Mouse (Mus musculus) myocyte (in vitro differentiated cells): ENCODE data around the gene Dnajb13. TPM values are rescaled to one million over a fixed set of nuclear protein-coding genes. Genes with fewer than 3 reads are reported as not detected.

Source experiments
- H3K27me3 ChIP-seq: one replicate; pipeline ENCODE4 v1.6.1; 2011; ENCODE audit not compliant: control insufficient read depth, insufficient read depth, insufficient read length
- H3K36me3 ChIP-seq: one replicate; pipeline ENCODE4 v1.6.1; 2011; ENCODE audit not compliant: control insufficient read depth, insufficient read depth
- H3K4me2 ChIP-seq: one replicate; pipeline ENCODE4 v1.6.1; 2011; ENCODE audit warnings: low read depth, control low read depth
- H3K4me3 ChIP-seq: one replicate; pipeline ENCODE4 v1.5.1; 2011; ENCODE audit warnings: mild to moderate bottlenecking, control low read depth, moderate library complexity
- H3K79me2 ChIP-seq: one replicate; pipeline ENCODE4 v1.6.1; 2011; ENCODE audit not compliant: control insufficient read depth, insufficient read depth
- H3ac ChIP-seq: one replicate; pipeline ENCODE4 v1.6.1; 2011; ENCODE audit not compliant: control insufficient read depth, insufficient read length
- CEBPB ChIP-seq: IDR thresholded peaks from 2 replicates; pipeline ENCODE4 v1.6.1; 2011; ENCODE audit warnings: mild to moderate bottlenecking, moderate library complexity; ENCODE audit not compliant: poor library complexity, insufficient read depth, severe bottlenecking
- E2F4 ChIP-seq: IDR thresholded peaks from one replicate; pipeline ENCODE4 v1.6.1; 2011; ENCODE audit warnings: mild to moderate bottlenecking, control low read depth, moderate library complexity; ENCODE audit not compliant: insufficient read depth
- MAX ChIP-seq: IDR thresholded peaks from one replicate; pipeline ENCODE4 v1.6.1; 2011; ENCODE audit warnings: low read depth, mild to moderate bottlenecking, control low read depth
- MYOD1 ChIP-seq, 3 experiments: IDR thresholded peaks; one replicate each; pipeline ENCODE4 v1.6.1; 2011; ENCODE audit warnings: control low read depth in 2 of 3, low read depth in 2 of 3, mild to moderate bottlenecking in 2 of 3, moderate library complexity in 1 of 3; ENCODE audit not compliant: insufficient read length in 2 of 3, control insufficient read depth in 1 of 3
- MYOG ChIP-seq, 3 experiments: IDR thresholded peaks; one replicate each; pipeline ENCODE4 v1.6.1; 2011; ENCODE audit warnings: control low read depth in 2 of 3, low read depth in 2 of 3, mild to moderate bottlenecking in 2 of 3; ENCODE audit not compliant: insufficient read length in 2 of 3, control insufficient read depth in 1 of 3, insufficient read depth in 1 of 3
- POLR2A ChIP-seq: IDR thresholded peaks from one replicate; pipeline ENCODE4 v1.6.1; 2011; ENCODE audit warnings: low read depth, mild to moderate bottlenecking, control low read depth, moderate library complexity; ENCODE audit not compliant: insufficient read length
- POLR2AphosphoS2 ChIP-seq: IDR thresholded peaks from one replicate; pipeline ENCODE4 v1.6.1; 2011; ENCODE audit warnings: low read depth, control low read depth; ENCODE audit not compliant: insufficient read length
- REST ChIP-seq: IDR thresholded peaks from one replicate; pipeline ENCODE4 v1.6.1; 2011; ENCODE audit warnings: mild to moderate bottlenecking, control low read depth, moderate library complexity; ENCODE audit not compliant: insufficient read depth, insufficient read length
- SRF ChIP-seq: IDR thresholded peaks from one replicate; pipeline ENCODE4 v1.6.1; 2011; ENCODE audit warnings: low read depth; ENCODE audit not compliant: control insufficient read depth, insufficient read length
- TCF12 ChIP-seq: IDR thresholded peaks from one replicate; pipeline ENCODE4 v1.6.1; 2011; ENCODE audit warnings: mild to moderate bottlenecking, control low read depth; ENCODE audit not compliant: poor library complexity, insufficient read depth, severe bottlenecking
- TCF3 ChIP-seq: IDR thresholded peaks from one replicate; pipeline ENCODE4 v1.6.1; 2011; ENCODE audit warnings: low read depth, control low read depth; ENCODE audit not compliant: insufficient read length
- USF1 ChIP-seq: IDR thresholded peaks from one replicate; pipeline ENCODE4 v1.6.1; 2011; ENCODE audit warnings: low read depth, mild to moderate bottlenecking, control low read depth, moderate library complexity
- polyA plus RNA-seq: library from polyadenylated mRNA; unstranded; fragments of >200 nt; fragmentation: generic; extraction: Trizol; gene quantifications from one replicate; pipeline ENCODE4 v1.2.1, GENCODE M21; 2012; ENCODE audit warnings: missing spikeins

The Dnajb13 gene
- polyA plus RNA-seq, result 0.46 TPM

- no peak within 1 kb of the TSS for H3K4me2 ChIP-seq
- no peak for TF ChIP-seq MYOD1 (IDR thresholded peaks at IDR 0.05; ENCODE audit: control insufficient read depth in 1 of 3, insufficient read length in 2 of 3, low read depth in 2 of 3)
- no peak for TF ChIP-seq POLR2A
- TF ChIP-seq USF1, result no peak
- TF ChIP-seq MYOG (IDR thresholded peaks at IDR 0.05; ENCODE audit: control insufficient read depth in 1 of 3, insufficient read depth in 1 of 3, insufficient read length in 2 of 3, low read depth in 2 of 3), result no peak
- TF ChIP-seq MAX, result no peak
- TF ChIP-seq REST, result no peak
- no peak for TF ChIP-seq TCF3
Observed at GRCm38 (mm10) chr7:100514573-100514972, at the start of gene Dnajb13. TSS of gene Dnajb13 (minus strand) at chr7:100514960.

DNA sequence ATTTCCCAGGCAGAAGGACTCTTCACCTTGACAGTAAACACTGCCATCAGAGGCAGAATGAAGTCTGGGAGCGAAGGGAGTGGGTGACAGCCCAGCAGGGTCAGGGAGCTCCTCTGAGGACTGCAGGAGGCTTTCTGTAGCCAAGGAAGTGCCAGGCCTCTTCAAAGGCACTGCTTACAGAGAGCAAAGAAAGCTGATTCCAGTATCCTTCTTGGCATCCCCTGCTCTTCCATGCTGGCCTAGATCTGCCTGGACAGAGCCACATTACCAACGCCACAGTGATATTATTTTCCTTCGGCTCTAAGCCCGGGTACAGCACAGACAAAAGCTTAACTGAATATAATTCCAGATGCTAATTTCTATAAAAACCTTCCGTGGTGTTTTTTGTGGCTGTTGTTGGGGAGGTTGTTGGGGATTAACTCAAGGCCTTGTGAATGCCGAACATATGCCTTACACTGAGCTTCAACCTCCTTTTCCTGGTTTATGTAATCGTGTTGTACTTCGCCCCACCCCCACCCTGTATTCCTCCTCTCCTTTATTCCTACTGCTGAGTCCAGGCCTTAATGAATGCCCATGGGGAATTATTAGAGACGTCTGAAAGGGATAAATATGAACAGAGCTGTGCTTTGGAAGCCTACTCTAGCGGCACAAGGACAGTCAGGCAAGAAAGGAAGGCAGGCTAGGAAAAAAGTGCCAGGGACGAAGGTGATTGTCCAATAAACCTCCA, 47.3 kb upstream of the Dnajb13 start:
- no peaks in the 10 kb centered on the region for H3K27me3 ChIP-seq
- no peak overlapping the region for H3ac ChIP-seq
- no peak overlapping the region for H3K4me3 ChIP-seq
- H3K36me3 ChIP-seq, result no peaks in the 10 kb centered on the region
- H3K79me2 ChIP-seq, result no peaks in the 10 kb centered on the region
- TF ChIP-seq MAX (no peak), MYOD1 (IDR thresholded peaks at IDR 0.05; ENCODE audit: control insufficient read depth in 1 of 3, insufficient read length in 2 of 3, low read depth in 2 of 3) (no peak), TCF3 (no peak), REST (no peak), SRF (no peak), MYOG (IDR thresholded peaks at IDR 0.05; ENCODE audit: control insufficient read depth in 1 of 3, insufficient read depth in 1 of 3, insufficient read length in 2 of 3, low read depth in 2 of 3) (no peak), CEBPB (no peak), TCF12 (no peak), USF1 (no peak), E2F4 (no peak), POLR2A (no peak), POLR2AphosphoS2 (no peak)
- no peak overlapping the region for H3K4me2 ChIP-seq

More at GRCm38 (mm10) chr7:100514573-100514972, at the start of gene Dnajb13:
- no peaks in the 10 kb centered on the region for H3K27me3 ChIP-seq
- no peaks in the 10 kb centered on the region for H3K36me3 ChIP-seq
- H3K79me2 ChIP-seq, result no peaks in the 10 kb centered on the region
- H3K4me3 ChIP-seq, result no peak within 1 kb of the TSS
- H3ac ChIP-seq, result no peak within 1 kb of the TSS

GRCm38 (mm10) chr7:100559331-100559730, 44.6 kb upstream of the Dnajb13 start:
- no peaks in the 10 kb centered on the region for H3K27me3 ChIP-seq
- H3ac ChIP-seq, result no peak overlapping the region
- H3K4me3 ChIP-seq, result no peak overlapping the region
- no peak overlapping the region for H3K4me2 ChIP-seq
- TF ChIP-seq REST (no peak), MAX (no peak)
- no peaks in the 10 kb centered on the region for H3K79me2 ChIP-seq
- H3K36me3 ChIP-seq, result no peaks in the 10 kb centered on the region

DNA sequence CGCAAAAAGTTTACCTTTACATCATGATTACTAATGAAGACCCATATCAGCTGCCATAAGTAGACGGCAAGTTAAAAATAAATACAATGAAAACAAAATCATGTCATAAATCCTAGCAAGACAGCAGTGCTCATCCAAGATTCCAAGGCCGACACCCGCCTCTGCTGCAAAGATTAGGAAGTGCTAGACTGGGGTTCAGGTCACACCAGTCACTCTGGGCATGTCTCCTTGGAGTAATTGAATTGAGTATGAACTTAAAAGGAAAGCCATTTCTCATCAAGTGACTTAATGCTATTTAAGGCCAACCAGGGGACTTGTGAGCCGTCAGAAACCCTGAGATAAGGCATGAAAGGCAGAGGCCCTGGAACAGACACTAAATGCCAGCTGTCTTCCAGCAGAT, 42.5 kb upstream of the Dnajb13 start:
- no peak overlapping the region for H3ac ChIP-seq
- H3K4me2 ChIP-seq, result no peak overlapping the region
- H3K27me3 ChIP-seq, result no peaks in the 10 kb centered on the region
- H3K4me3 ChIP-seq, result no peak overlapping the region
- no peaks in the 10 kb centered on the region for H3K36me3 ChIP-seq
- no peaks in the 10 kb centered on the region for H3K79me2 ChIP-seq
- TF ChIP-seq CEBPB (no peak), MYOG (IDR thresholded peaks at IDR 0.05; ENCODE audit: control insufficient read depth in 1 of 3, insufficient read depth in 1 of 3, insufficient read length in 2 of 3, low read depth in 2 of 3) (peak in 1 of 3 experiments; percentile 43), POLR2A (no peak)

DNA sequence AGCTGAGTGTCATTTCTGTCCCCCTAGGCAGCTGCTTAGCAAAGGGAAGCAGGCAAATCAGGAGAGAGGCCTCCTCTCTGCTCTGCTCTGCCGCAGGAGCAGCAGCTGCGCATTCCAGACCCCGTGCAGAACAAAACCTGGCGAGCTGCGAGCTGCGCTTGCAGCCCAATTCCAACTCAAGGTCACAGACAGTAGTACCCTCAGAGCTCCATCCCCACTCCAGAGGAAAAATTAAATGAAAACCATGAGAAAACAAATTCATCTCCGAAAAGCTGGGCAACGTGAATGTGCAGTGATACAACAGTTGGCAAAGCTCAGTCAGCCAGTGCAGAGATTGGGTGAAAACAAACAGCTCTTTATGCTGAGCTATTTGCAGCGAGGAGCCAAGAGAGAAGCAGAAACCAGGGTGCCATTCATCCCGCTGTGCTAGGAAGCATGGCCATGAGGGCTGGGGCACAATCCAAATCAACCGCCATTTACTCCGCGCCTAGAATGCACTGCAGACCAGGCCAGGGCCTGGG, 40.7 kb upstream of the Dnajb13 start:
- TF ChIP-seq MYOG (IDR thresholded peaks at IDR 0.05; ENCODE audit: control insufficient read depth in 1 of 3, insufficient read depth in 1 of 3, insufficient read length in 2 of 3, low read depth in 2 of 3), result peak in 2 of 3 experiments; percentile 52 to 70
- TF ChIP-seq REST, result no peak
- peak in 1 of 3 experiments; percentile 24 for TF ChIP-seq MYOD1 (IDR thresholded peaks at IDR 0.05; ENCODE audit: control insufficient read depth in 1 of 3, insufficient read length in 2 of 3, low read depth in 2 of 3)
- Histone ChIP-seq H3K36me3 (no peaks in the 10 kb centered on the region), H3K27me3 (no peaks in the 10 kb centered on the region), H3K4me3 (no peak overlapping the region), H3K4me2 (peak overlapping the region; percentile 8), H3K79me2 (no peaks in the 10 kb centered on the region), H3ac (no peak overlapping the region)
